Mouse (Mus musculus): ENCODE measurements around the gene Ddx39. TPM values are rescaled to one million over a fixed set of nuclear protein-coding genes. Genes with fewer than 3 reads are reported as not detected.
A peak's percentile ranks its signal among the peaks of the same experiment; 100 is the strongest.

The Ddx39 gene
- polyA plus RNA-seq, 1 experiment from 2014 or later = 299 TPM

GRCm38 (mm10) chr8:83759231-83759759, 44.3 kb downstream of the Ddx39 start:
- Histone ChIP-seq H3K4me1 (no peaks in the 10 kb centered on the region), H3K4me3 (no peak overlapping the region), H3K27me3 (replicated peaks) (no peaks in the 10 kb centered on the region; the same call in 1 of the 2 replicates), H3K4me2 (no peak overlapping the region), H3K9ac (no peak overlapping the region), H3K27ac (no peak overlapping the region), H3K9me3 (replicated peaks) (peaks cover 4% of the 10 kb centered on the region; the same call in 1 of the 2 replicates), H3K36me3 (no peaks in the 10 kb centered on the region)
- 80% methylated on average over 2 of the region's 2 CpGs for WGBS (ENCODE audit: insufficient replicate concordance)
- ATAC-seq = no peak

DNA sequence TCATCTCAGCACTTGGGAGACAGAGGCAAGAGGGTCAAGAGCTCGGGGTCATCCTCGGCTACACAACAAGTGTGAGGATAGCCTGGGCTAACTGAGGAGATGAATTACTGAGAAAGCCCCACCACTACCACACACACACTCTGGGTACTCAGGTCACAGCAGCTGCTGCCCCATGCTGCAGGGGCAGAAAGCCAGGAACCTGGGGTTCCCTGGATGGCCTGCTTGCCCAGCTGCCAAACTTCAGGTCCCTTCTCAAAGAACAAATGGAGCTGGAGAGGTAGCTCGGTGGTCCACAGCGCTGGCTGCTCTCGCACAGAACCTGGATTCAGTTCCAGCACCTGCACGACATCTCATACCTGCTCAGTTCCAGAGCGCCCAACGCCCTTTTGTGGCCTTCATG, 49.1 kb downstream of the Ddx39 start:
- no peak for ATAC-seq
- H3K27me3 ChIP-seq (replicated peaks) = no peaks in the 10 kb centered on the region; the same call in 1 of the 2 replicates
- 90% methylated on average over 8 of the region's 8 CpGs for WGBS (ENCODE audit: insufficient replicate concordance)

DNA sequence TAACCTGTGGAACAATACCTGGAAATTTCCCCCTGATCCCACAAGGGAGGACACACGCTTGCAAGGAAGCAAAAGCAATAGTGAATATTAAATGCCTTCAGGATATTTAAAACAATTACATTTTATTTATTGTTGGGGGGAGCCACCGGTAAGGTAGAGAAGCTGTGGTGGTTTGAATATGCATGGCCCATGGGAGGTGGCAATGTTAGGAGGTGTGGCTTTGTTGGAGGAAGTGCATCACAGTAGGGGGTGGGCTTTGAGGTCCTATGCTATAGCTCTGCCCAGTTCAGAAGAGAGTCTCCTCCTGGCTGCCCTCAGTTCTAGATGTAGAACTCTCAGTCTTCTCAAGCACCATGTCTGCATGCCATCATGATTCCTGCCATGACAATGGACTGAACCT, 49.7 kb downstream of the Ddx39 start:
- Histone ChIP-seq H3K27ac (no peak overlapping the region), H3K4me1 (peaks cover 19% of the 10 kb centered on the region), H3K4me3 (no peak overlapping the region), H3K4me2 (no peak overlapping the region), H3K9me3 (replicated peaks) (0 out of 2 replicates have a peak, but pooled peaks cover 7% of the 10 kb centered on the region), H3K9ac (no peak overlapping the region), H3K36me3 (no peaks in the 10 kb centered on the region), H3K27me3 (replicated peaks) (no peaks in the 10 kb centered on the region; the same call in 1 of the 2 replicates)
- no peak for ATAC-seq
- WGBS (ENCODE audit: insufficient replicate concordance) = 76% methylated on average over 2 of the region's 2 CpGs

More for the DNA sequence above, 49.1 kb downstream of the Ddx39 start:
- Histone ChIP-seq H3K36me3 (no peaks in the 10 kb centered on the region), H3K9me3 (replicated peaks) (0 out of 2 replicates have a peak, but pooled peaks cover 7% of the 10 kb centered on the region), H3K4me2 (no peak overlapping the region), H3K27ac (no peak overlapping the region), H3K4me3 (no peak overlapping the region), H3K9ac (no peak overlapping the region), H3K4me1 (peaks cover 13% of the 10 kb centered on the region)

DNA sequence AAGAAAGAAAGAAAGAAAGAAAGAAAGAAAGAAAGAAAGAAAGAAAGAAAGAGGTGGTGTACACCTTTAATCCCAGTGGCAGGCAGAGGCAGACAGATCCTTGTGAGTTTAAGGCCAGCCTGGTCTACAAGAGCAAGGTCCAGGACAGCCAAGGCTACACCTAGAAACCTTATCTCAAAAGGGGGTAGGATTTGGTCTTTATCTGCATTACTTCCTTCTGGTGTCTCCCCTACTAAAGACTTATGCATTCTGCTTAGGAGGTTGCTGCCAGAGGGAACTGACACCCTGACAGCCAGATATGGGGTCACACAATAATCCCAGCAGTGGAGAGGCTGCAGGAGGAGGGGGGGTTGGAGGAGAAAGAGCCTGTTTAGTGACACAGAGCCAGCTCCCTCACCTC, 50.7 kb downstream of the Ddx39 start:
- Histone ChIP-seq H3K27me3 (replicated peaks) (no peaks in the 10 kb centered on the region; the same call in 1 of the 2 replicates), H3K9ac (no peak overlapping the region), H3K4me1 (peaks cover 26% of the 10 kb centered on the region), H3K9me3 (replicated peaks) (0 out of 2 replicates have a peak, but pooled peaks cover 7% of the 10 kb centered on the region), H3K4me3 (no peak overlapping the region), H3K4me2 (no peak overlapping the region), H3K27ac (no peak overlapping the region), H3K36me3 (no peaks in the 10 kb centered on the region)
- no peak for ATAC-seq

GRCm38 (mm10) chr8:83767442-83767841, 52.5 kb downstream of the Ddx39 start:
- Histone ChIP-seq H3K9me3 (replicated peaks) (0 out of 2 replicates have a peak, but pooled peaks cover 7% of the 10 kb centered on the region), H3K27me3 (replicated peaks) (no peaks in the 10 kb centered on the region), H3K4me2 (no peak overlapping the region), H3K9ac (no peak overlapping the region), H3K36me3 (no peaks in the 10 kb centered on the region), H3K4me3 (no peak overlapping the region), H3K27ac (no peak overlapping the region), H3K4me1 (peaks cover 35% of the 10 kb centered on the region)
- WGBS (ENCODE audit: insufficient replicate concordance) = 42% methylated on average over 4 of the region's 4 CpGs
- ATAC-seq = no peak

DNA sequence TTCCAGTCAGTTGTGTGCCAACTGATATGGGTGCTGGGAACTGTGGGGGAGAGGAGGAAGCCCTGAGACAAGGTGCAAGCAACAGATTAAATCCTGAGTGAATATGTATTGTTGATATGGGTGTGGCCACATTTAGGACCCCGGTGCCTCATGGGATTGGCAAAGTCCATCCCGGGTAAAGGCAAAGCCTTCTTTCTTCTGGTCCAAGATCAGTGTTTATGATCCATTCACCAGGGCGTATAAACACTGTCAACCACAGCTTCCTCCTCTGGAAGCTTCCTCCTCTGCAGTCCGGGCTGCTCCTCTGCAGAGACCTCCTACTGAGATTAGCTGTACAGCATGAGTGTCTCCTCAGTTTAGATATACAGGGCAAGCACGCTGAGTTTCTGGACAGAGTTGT, 53.5 kb downstream of the Ddx39 start:
- no peak overlapping the region for H3K27ac ChIP-seq
- ATAC-seq = peak; percentile 30
- WGBS (ENCODE audit: insufficient replicate concordance) = 6% methylated on average over 5 of the region's 5 CpGs

GRCm38 (mm10) chr8:83769720-83770119, 54.7 kb downstream of the Ddx39 start:
- H3K36me3 ChIP-seq = no peaks in the 10 kb centered on the region
- no peak overlapping the region for H3K4me2 ChIP-seq
- no peak overlapping the region for H3K4me3 ChIP-seq
- no peak for ATAC-seq
- 0 out of 2 replicates have a peak, but pooled peaks cover 3% of the 10 kb centered on the region for H3K27me3 ChIP-seq (replicated peaks)
- H3K27ac ChIP-seq = no peak overlapping the region
- 59% methylated on average over 7 of the region's 7 CpGs for WGBS (ENCODE audit: insufficient replicate concordance)
- H3K9me3 ChIP-seq (replicated peaks) = 0 out of 2 replicates have a peak, but pooled peaks cover 7% of the 10 kb centered on the region
- no peak overlapping the region for H3K9ac ChIP-seq
- H3K4me1 ChIP-seq = peaks cover 53% of the 10 kb centered on the region

More for the DNA sequence above, 53.5 kb downstream of the Ddx39 start:
- Histone ChIP-seq H3K36me3 (no peaks in the 10 kb centered on the region), H3K27me3 (replicated peaks) (no peaks in the 10 kb centered on the region), H3K4me3 (no peak overlapping the region), H3K4me2 (no peak overlapping the region), H3K9ac (no peak overlapping the region), H3K4me1 (peaks cover 46% of the 10 kb centered on the region), H3K9me3 (replicated peaks) (0 out of 2 replicates have a peak, but pooled peaks cover 7% of the 10 kb centered on the region)

DNA sequence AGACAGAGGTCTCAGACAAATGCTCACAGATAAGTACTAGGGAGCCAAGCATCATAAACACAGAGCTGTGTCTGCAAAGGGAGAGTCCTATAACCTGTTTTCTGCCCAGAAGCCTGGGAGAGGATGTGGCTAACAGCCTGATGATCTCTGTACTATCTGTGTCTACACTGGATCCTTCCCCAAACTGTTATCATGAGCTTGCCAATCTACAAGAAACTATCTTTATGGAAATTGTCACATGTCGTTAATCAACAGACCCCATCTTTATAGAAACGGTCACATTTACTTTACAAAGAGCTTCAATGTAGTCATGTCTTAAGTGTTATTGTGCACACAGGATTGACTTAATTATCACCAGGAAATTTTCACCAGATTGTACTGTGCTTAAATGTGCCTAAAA, 55.7 kb downstream of the Ddx39 start:
- Histone ChIP-seq H3K4me2 (no peak overlapping the region), H3K4me3 (no peak overlapping the region), H3K27ac (no peak overlapping the region), H3K36me3 (no peaks in the 10 kb centered on the region), H3K4me1 (peaks cover 53% of the 10 kb centered on the region), H3K9ac (no peak overlapping the region), H3K27me3 (replicated peaks) (0 out of 2 replicates have a peak, but pooled peaks cover 5% of the 10 kb centered on the region), H3K9me3 (replicated peaks) (0 out of 2 replicates have a peak, but pooled peaks cover 4% of the 10 kb centered on the region)
- WGBS (ENCODE audit: insufficient replicate concordance) = 38% methylated on average over 2 of the region's 2 CpGs
- no peak for ATAC-seq

- Histone ChIP-seq H3K27ac (no peak overlapping the region), H3K9me3 (replicated peaks) (no peaks in the 10 kb centered on the region), H3K9ac (no peak overlapping the region), H3K36me3 (no peaks in the 10 kb centered on the region), H3K27me3 (replicated peaks) (0 out of 2 replicates have a peak, but pooled peaks cover 5% of the 10 kb centered on the region), H3K4me3 (no peak overlapping the region), H3K4me1 (peaks cover 53% of the 10 kb centered on the region), H3K4me2 (no peak overlapping the region)
- 32% methylated on average over 4 of the region's 4 CpGs for WGBS (ENCODE audit: insufficient replicate concordance)
- no peak for ATAC-seq
Observed at GRCm38 (mm10) chr8:83771791-83772190, 56.8 kb downstream of the Ddx39 start.

DNA sequence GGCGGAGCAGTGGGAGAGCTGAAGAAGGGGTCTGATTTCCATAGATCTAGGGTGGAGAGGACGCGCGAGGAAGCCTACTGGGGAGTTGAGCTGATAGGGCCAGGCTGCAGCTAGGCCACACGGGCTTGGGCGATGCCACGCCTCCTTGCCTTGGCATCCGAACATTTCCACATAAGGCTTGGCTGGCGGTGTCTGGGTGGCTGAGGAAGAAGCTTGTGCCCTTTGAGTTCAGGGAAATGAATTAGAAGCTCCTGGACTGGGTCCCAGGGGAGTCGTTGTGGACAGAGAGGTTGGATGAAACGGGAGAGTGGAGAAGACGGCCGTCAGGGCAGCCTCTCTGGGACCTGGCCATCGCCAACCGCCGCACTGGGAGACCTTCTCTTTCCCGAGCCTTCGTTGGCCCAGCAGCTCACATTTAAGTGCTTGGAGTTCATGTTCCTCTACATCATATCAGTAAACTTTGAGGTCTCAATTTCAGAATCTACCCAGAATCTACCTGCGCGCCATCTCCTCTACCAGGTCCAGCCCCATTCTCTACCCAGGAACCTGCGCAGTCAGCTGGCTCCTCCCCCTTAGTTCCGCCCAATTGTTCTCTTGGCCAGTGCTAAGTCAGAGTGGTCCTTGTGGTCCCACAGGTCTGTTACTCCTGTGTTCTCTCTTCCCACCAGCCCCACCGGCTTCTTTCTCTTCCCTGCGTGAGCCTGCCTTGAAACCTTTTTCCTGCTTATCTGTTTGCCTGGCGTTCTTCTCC, 57.9 kb downstream of the Ddx39 start:
- WGBS (ENCODE audit: insufficient replicate concordance) = 6% methylated on average over 25 of the region's 25 CpGs
- ATAC-seq = 0 out of 2 replicates have a peak, but pooled peaks have one; percentile 36
- Histone ChIP-seq H3K27ac (0 out of 2 replicates have a peak overlapping the region, but pooled peaks have one; percentile 29), H3K27me3 (replicated peaks) (0 out of 2 replicates have a peak, but pooled peaks cover 5% of the 10 kb centered on the region), H3K4me1 (peaks cover 52% of the 10 kb centered on the region), H3K9me3 (replicated peaks) (no peaks in the 10 kb centered on the region), H3K36me3 (no peaks in the 10 kb centered on the region), H3K4me2 (peak overlapping the region; percentile 83), H3K4me3 (peak overlapping the region; percentile 51), H3K9ac (peak overlapping the region; percentile 29; the same call in 1 of the 2 replicates)

DNA sequence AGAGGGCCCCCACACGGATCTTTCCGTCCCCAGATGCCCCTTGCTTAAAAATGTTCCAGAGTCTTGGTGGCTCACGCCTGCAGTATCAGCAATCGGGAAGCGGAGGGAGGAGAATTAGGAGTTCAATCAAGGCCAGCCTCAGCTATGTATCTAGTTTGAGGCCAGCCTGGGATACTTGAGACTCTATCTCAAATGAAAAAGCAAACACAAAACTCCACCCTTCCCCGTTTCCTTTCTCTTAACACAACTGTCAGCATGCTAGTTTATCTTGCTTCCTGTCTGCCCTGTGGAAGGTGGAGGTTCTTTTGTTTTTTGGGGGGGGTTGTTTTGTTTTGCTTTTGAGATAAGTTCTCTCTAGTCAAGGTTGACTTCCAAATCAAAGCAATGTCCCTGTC, 58.5 kb downstream of the Ddx39 start:
- Histone ChIP-seq H3K4me1 (peaks cover 46% of the 10 kb centered on the region), H3K9ac (0 out of 2 replicates have a peak overlapping the region, but pooled peaks have one; percentile 29), H3K36me3 (no peaks in the 10 kb centered on the region), H3K27me3 (replicated peaks) (0 out of 2 replicates have a peak, but pooled peaks cover 5% of the 10 kb centered on the region), H3K9me3 (replicated peaks) (no peaks in the 10 kb centered on the region), H3K4me2 (peak overlapping the region; percentile 83), H3K4me3 (peak overlapping the region; percentile 51), H3K27ac (no peak overlapping the region)
- WGBS (ENCODE audit: insufficient replicate concordance) = under 1% methylated on average over 6 of the region's 6 CpGs
- ATAC-seq = no peak

DNA sequence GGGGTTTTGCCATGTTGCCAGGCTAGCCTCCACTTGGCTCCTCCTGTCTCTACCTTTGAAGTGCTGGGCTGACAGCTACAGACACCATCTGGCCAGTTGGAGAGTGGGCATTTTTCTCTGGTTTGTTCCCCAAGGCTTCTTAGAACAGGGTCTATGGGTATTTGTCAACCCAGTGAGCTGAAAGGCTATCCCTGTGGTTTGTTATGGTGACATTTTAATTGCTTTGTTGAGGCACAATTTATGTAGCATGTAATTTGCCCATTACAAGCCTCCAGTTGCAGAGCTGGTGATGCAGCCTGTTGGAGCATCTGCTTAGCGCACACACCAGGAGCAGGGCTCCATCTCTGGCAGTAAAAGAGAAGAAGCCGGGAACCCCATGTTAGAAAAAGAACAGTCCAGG, 59.2 kb downstream of the Ddx39 start:
- Histone ChIP-seq H3K27ac (no peak overlapping the region), H3K4me1 (peaks cover 40% of the 10 kb centered on the region), H3K4me3 (no peak overlapping the region), H3K9ac (no peak overlapping the region), H3K36me3 (no peaks in the 10 kb centered on the region), H3K9me3 (replicated peaks) (no peaks in the 10 kb centered on the region), H3K27me3 (replicated peaks) (0 out of 2 replicates have a peak, but pooled peaks cover 5% of the 10 kb centered on the region), H3K4me2 (no peak overlapping the region)
- ATAC-seq = no peak
- 78% methylated on average over 2 of the region's 2 CpGs for WGBS (ENCODE audit: insufficient replicate concordance)
